In the genomic region with DNA sequence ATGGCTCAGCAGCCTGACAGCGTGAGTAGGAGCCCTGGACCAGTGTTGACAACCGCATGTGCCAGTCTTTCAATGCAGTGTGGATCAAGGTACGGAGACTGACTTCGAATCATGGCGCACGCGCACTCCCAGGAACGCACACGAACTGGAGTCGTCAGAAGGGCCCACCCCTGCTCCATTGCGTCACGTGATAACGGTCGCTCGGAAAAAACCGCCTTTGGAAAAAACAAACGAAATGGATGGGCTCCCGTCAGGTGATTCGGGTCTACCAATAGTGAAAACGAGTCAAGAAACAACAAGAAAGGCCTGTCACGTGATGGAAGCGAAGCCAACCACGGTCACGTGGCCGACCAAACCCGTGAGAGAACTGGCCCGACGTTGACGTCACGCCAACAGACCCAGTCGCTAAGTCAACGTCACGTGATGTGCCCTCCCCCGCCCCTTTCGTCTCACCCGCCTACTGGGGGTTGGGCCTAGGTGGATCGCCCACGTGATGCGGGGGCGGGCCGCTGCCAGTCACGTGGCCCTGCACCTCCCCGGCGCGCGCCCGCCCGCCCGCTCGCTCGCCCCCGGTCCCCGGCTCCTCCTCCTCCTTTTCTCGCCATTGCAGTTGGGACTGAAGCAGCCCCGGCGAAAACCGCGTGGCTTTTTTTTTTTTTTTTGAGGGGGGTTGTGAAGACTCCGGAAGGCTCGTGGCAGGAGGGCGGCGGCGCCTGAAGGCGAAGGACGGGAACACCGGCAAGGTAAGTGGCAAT, we compare ENCODE assay signal across 8 mouse cellular contexts. TPM values are rescaled to one million over a fixed set of nuclear protein-coding genes. Genes with fewer than 3 reads are reported as not detected.
DNase-seq lines count a peak whose midpoint lies in the region; ATAC-seq lines count a peak whose summit lies in the region.

Gene Ilf3 (plus strand): TSS at position 515 of the 755 bp plus-strand sequence.

- peak; percentile 78 for ATAC-seq in megakaryocyte progenitor cell, adult 5-6 weeks (replicated peaks; ENCODE audit: poor library complexity)

- peak; percentile 100 for DNase-seq in adipocyte (ENCODE audit: low spot score)
- peak; percentile 100 for DNase-seq in embryo, embryonic 10 days (ENCODE audit: low spot score)
- peak; percentile 100 for DNase-seq in gastrocnemius, postnatal 10 days
- peak; percentile 100 for DNase-seq in induced T-regulatory cell, adult 2 months (ENCODE audit: low read depth)
- DNase-seq in left cerebral cortex, adult 9 months (ENCODE audit: low spot score in 2 of 2): peak; percentile 100
- DNase-seq in right cerebral cortex, postnatal 14 days: peak; percentile 100
- peak; percentile 99 to 100 for DNase-seq in urinary bladder, postnatal 36 days (ENCODE audit: low spot score in 2 of 2)

RNA-seq across cellular contexts. Expression of gene Ilf3, which starts in this region (rescaled TPM):
- total RNA-seq in gastrocnemius, postnatal 10 days (2021): 10 to 100 TPM; 34.9 to 49.0 TPM
- 55.7 and 56.9 TPM in 2 replicates for total RNA-seq in megakaryocyte progenitor cell, adult 5-6 weeks (2015)
- 97.5 and 100 TPM in 2 replicates for total RNA-seq in megakaryocyte progenitor cell, adult 5-6 weeks (2017)

Comparison
In these comparisons a context has a peak if more than half of its experiments do, and no peak if none do; other contexts are left out.
1. Peak in every context shown above with its lines: DNase-seq and ATAC-seq.